Mouse (Mus musculus) liver, embryonic 14.5 days (tissue): ENCODE measurements around the gene Limd1. TPM values are rescaled to one million over a fixed set of nuclear protein-coding genes. Genes with fewer than 3 reads are reported as not detected.

Experiments used
- ATAC-seq: fragments of 200-750 bp; cut with Nextera tagmentation; 2 replicates; pipeline ENCODE4 v1.8.0; 2017; ENCODE audit warnings: moderate number of reproducible peaks, mild to moderate bottlenecking, moderate library complexity; ENCODE audit not compliant: insufficient read depth
- DNase-seq, 3 experiments: peaks; one replicate each; pipeline ENCODE4 v3.0.0-alpha.2; 2012 to 2013; ENCODE audit warnings: low read depth in 3 of 3, low spot score in 3 of 3
- H3K27ac ChIP-seq: fragments of 300-500 bp; sonication (generic); 2 replicates; pipeline ENCODE4 v1.5.1; 2014; ENCODE audit warnings: moderate library complexity, mild to moderate bottlenecking, control low read depth, inconsistent platforms
- H3K27me3 ChIP-seq: fragments of 300-500 bp; sonication (generic); 2 replicates; pipeline ENCODE4 v1.6.1; 2014; ENCODE audit warnings: mild to moderate bottlenecking, low read length, moderate library complexity; ENCODE audit not compliant: control insufficient read depth, insufficient read depth
- H3K36me3 ChIP-seq: fragments of 300-500 bp; sonication (generic); replicated peaks from 2 replicates; pipeline ENCODE4 v1.6.1; 2014; ENCODE audit warnings: low read depth; ENCODE audit not compliant: control insufficient read depth, insufficient read depth
- H3K4me1 ChIP-seq, 2 experiments: fragments of 200-500 bp in 1 of 2; fragments of 300-500 bp in 1 of 2; sonication (generic) in 1 of 2; replicated peaks; 2 replicates each; pipeline ENCODE4 v1.6.1; 2012 to 2014; ENCODE audit warnings: antibody characterized with exemption in 1 of 2, inconsistent platforms in 1 of 2, low read length in 1 of 2; ENCODE audit not compliant: control insufficient read depth in 2 of 2, insufficient read depth in 2 of 2
- H3K4me2 ChIP-seq: fragments of 300-500 bp; sonication (generic); 2 replicates; pipeline ENCODE4 v1.6.1; 2014; ENCODE audit warnings: low read depth, mild to moderate bottlenecking, control low read depth, moderate library complexity
- H3K4me3 ChIP-seq, 2 experiments: fragments of 200-500 bp in 1 of 2; fragments of 300-500 bp in 1 of 2; sonication (generic) in 1 of 2; 2 replicates each; pipeline ENCODE4 v1.5.1; 2012 to 2014; ENCODE audit warnings: low read depth in 2 of 2, low read length in 2 of 2, mild to moderate bottlenecking in 2 of 2, control low read depth in 1 of 2, inconsistent platforms in 1 of 2, moderate library complexity in 1 of 2; ENCODE audit not compliant: insufficient read depth in 1 of 2
- H3K9ac ChIP-seq: fragments of 300-500 bp; sonication (generic); replicated peaks from 2 replicates; pipeline ENCODE4 v1.6.1; 2014; ENCODE audit warnings: mild to moderate bottlenecking, control low read depth, moderate library complexity
- H3K9me3 ChIP-seq: fragments of 300-500 bp; sonication (generic); 2 replicates; pipeline ENCODE4 v1.6.1; 2016; ENCODE audit warnings: low read length, mixed read lengths; ENCODE audit not compliant: control insufficient read depth
- CTCF ChIP-seq: IDR thresholded peaks from 2 replicates; pipeline ENCODE4 v1.5.1; 2016; ENCODE audit warnings: antibody characterized with exemption, low read depth, control low read depth
- EP300 ChIP-seq: IDR thresholded peaks from 2 replicates; pipeline ENCODE4 v1.6.1; 2016; ENCODE audit warnings: antibody characterized with exemption, low read depth
- WGBS: fragments of 180-500 bp; shearing (Covaris S2); extraction: QIAGEN DNeasy Blood & Tissue Kit; methylation state at CpG from one replicate; pipeline ENCODE4 v1.1.7; 2014; ENCODE audit not compliant: insufficient replicate concordance; 5-methylcytosine and 5-hydroxymethylcytosine counted together
- polyA plus RNA-seq, 2 experiments: library from polyadenylated mRNA; depleted of rRNA in 1 of 2; stranded (reverse) in 1 of 2; unstranded in 1 of 2; fragments of >200 nt; fragmentation: Nextera tagmentation in 1 of 2; extraction: Ambion mirVana in 1 of 2; gene quantifications; 2 replicates each; pipeline versions ENCODE4 v1.2.1 to v1.2.3; 2012 to 2014

Gene Limd1
- polyA plus RNA-seq, 2 experiments, result 12.7 to 23.2 TPM

DNA sequence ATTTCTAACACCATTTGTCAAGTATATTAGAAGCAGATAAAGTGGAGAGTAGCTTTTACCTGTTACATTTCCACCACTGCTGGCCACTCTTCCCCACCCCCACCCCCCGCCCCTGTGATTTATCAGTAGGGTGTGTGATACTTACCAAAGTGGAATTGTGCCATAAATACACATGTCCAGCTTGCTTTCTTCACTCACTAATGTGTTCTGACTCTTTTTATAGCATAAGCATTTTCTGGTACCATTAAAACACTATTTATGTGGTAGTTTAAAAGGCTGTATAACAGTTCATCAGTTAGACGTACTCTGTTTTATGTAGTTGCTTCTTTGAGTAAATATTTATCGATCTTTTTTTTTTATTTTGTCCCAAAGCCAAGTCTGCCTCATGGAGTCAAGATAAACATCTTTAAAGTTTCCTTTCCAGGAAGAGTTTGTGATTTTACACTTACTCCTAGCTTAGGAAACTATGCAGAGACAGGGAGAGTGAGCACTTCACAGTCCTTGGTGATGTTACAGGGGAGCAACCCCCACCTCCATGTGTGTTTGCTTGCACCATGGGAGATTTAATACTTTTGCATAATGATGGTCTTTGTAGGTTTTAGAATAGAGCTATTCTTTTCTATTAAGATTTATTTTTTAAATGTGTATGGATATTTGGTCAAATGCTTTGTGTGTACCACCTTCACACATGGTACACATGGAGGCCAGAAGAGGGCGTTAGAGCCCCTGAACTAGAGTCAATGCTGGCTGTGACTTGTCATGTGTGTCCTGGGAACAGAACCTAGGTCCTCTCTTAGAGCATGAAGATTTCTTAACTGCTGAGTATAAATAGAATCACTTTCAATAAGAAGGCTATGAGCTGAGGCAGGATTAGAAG is 28.0 kb downstream of the Limd1 start:
- no peaks in the 10 kb centered on the region for H3K4me1 ChIP-seq
- TF ChIP-seq EP300 (no peak), CTCF (no peak; the same call in 1 of the 2 replicates)
- no peaks in the 10 kb centered on the region for H3K27me3 ChIP-seq
- WGBS, result 71% methylated on average over 4 of the region's 4 CpGs
- DNase-seq, result no peak
- H3K9ac ChIP-seq, result no peak overlapping the region
- H3K4me2 ChIP-seq, result no peak overlapping the region
- ATAC-seq, result no peak
- H3K36me3 ChIP-seq, result peaks cover 26% of the 10 kb centered on the region
- H3K4me3 ChIP-seq, result no peak overlapping the region
- H3K27ac ChIP-seq, result no peak overlapping the region
- H3K9me3 ChIP-seq, result no peaks in the 10 kb centered on the region

DNA sequence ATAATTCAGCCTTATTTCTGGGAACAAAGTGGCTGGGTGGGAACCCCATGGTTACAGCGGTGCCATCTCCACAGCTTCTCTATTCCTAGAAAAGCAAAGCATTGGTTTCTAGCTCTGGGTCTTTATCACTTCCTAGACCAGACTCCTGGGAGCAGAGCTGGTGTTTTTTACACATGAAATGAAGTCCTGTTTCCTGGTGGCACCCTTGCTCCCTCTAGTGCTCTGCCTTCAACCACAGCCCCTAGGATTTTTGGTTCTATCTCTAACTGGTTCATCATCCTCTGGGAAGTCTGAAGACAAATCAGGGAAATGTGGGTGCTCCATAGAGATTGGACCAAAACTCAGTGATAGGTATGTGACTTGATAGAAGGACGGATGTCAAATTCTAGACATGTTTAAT is 28.9 kb downstream of the Limd1 start:
- H3K36me3 ChIP-seq, result peaks cover 29% of the 10 kb centered on the region
- no peak overlapping the region for H3K4me3 ChIP-seq
- DNase-seq (no peak), ATAC-seq (no peak)
- WGBS, result 69% methylated on average over 2 of the region's 2 CpGs
- TF ChIP-seq CTCF (peak; percentile 37; the same call in 1 of the 2 replicates), EP300 (no peak)
- H3K9me3 ChIP-seq, result no peaks in the 10 kb centered on the region
- no peaks in the 10 kb centered on the region for H3K27me3 ChIP-seq
- H3K9ac ChIP-seq, result no peak overlapping the region
- H3K4me2 ChIP-seq, result no peak overlapping the region
- no peaks in the 10 kb centered on the region; a peak in 1 of 4 replicates for H3K4me1 ChIP-seq
- no peak overlapping the region for H3K27ac ChIP-seq

DNA sequence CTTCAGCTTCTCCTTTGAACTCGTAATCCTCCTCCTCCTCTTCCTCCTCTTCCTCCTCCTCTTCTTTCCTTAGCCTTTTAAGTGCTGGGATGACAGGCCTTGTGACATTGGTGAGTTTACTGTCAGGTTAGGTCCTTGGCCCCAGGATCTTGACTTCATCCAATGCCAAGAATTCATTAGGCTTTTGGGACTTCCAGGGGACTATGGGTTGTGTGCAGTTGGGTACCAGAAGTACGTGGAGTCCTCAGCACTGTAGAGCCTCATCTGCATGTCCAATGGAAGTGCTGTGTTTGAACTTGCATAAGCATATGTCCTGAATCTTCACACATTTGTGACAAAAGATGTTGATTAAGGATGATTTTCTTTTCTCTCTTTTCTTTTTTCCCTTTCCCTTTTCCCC is 30.5 kb downstream of the Limd1 start:
- Histone ChIP-seq H3K4me2 (no peak overlapping the region), H3K9me3 (no peaks in the 10 kb centered on the region), H3K4me3 (no peak overlapping the region), H3K27me3 (no peaks in the 10 kb centered on the region), H3K9ac (no peak overlapping the region), H3K27ac (no peak overlapping the region), H3K36me3 (peaks cover 32% of the 10 kb centered on the region), H3K4me1 (no peaks in the 10 kb centered on the region; a peak in 1 of 4 replicates)
- TF ChIP-seq EP300, result no peak
- no peak for TF ChIP-seq CTCF
- DNase-seq, result no peak
- 83% methylated on average over 2 of the region's 2 CpGs for WGBS
- no peak for ATAC-seq

DNA sequence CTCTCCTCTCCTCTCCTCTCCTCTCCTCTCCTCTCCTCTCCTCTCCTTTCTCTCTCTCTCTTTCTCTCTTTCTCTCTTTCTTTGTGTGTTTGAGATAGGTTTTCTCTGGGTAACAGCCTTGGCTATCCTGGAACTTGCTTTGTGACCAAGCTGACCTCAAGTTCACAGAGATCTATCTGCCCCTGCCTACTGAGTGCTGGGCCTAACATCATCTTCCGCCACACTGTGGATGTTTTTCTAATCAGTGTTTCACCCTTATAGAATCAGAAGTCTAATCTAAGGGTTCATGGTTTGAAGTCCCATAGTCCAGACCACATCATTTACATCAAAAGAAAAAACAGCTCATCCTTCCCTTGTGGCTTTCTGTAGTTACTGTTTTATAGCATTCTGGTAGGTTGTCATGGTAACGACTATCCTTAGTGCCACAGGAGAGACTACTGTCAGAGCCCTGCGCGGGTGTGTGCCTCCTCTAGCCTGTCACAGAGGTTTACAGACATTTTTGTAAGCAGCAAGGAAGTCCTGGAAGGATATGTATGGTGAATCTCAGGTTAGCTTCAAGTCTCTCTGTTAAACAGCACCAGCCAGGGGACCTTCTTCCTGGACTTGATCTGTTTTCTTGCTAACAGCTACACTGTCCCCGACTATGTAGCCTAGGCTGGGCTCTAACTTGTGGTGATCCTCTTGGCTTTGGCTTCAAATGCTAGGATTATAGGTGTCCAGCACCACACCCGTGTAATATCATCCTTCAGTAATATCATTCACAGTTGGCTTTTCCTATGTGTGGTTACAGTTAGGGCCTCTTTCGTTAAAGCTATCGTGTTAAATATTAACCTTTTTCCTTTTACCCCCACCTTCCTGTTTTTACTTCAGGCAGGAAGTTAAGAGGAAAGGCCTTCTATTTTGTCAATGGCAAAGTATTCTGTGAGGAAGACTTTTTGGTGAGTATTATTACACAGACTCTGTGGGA is 31.4 kb downstream of the Limd1 start:
- H3K9ac ChIP-seq, result no peak overlapping the region
- no peaks in the 10 kb centered on the region for H3K9me3 ChIP-seq
- H3K4me1 ChIP-seq, result no peaks in the 10 kb centered on the region; a peak in 1 of 4 replicates
- peak overlapping the region; percentile 11; the same call in 1 of the 2 replicates for H3K4me2 ChIP-seq
- DNase-seq (no peak), ATAC-seq (0 out of 2 replicates have a peak, but pooled peaks have one; percentile 22)
- TF ChIP-seq EP300 (no peak), CTCF (no peak)
- no peak overlapping the region for H3K27ac ChIP-seq
- no peak overlapping the region for H3K4me3 ChIP-seq
- H3K36me3 ChIP-seq, result peaks cover 32% of the 10 kb centered on the region
- WGBS, result 40% methylated on average over 8 of the region's 8 CpGs
- H3K27me3 ChIP-seq, result no peaks in the 10 kb centered on the region

DNA sequence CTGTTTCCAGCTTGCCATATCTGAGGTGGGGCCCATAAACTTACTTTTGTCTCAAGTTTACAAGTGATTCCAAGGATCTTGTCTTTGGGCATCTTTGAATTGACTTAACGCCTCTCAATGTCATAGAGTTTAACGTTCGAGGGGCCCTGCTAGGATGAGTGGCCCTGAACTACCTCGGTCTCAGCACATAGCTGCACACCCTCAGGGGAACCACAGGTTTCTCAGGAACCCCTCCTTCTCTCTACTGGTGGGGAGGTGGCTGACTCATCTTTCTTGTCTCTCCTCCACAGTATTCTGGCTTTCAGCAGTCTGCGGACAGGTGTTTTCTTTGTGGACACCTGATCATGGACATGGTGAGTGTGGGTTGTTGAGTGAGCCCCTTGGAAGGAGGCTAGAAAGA is 32.4 kb downstream of the Limd1 start:
- Histone ChIP-seq H3K9ac (no peak overlapping the region), H3K4me2 (no peak overlapping the region), H3K4me1 (no peaks in the 10 kb centered on the region; a peak in 1 of 4 replicates), H3K4me3 (no peak overlapping the region), H3K36me3 (peaks cover 33% of the 10 kb centered on the region), H3K9me3 (no peaks in the 10 kb centered on the region), H3K27ac (no peak overlapping the region), H3K27me3 (no peaks in the 10 kb centered on the region)
- TF ChIP-seq CTCF (no peak), EP300 (no peak)
- ATAC-seq (no peak), DNase-seq (no peak)
- 85% methylated on average over 5 of the region's 5 CpGs for WGBS
